Mouse (Mus musculus) 416B (cell line): ENCODE results near the gene Trpm5.

Experiments
- DNase-seq: peaks from one replicate; pipeline ENCODE4 v3.0.0; 2011; ENCODE audit warnings: low read depth

The Trpm5 gene

DNA sequence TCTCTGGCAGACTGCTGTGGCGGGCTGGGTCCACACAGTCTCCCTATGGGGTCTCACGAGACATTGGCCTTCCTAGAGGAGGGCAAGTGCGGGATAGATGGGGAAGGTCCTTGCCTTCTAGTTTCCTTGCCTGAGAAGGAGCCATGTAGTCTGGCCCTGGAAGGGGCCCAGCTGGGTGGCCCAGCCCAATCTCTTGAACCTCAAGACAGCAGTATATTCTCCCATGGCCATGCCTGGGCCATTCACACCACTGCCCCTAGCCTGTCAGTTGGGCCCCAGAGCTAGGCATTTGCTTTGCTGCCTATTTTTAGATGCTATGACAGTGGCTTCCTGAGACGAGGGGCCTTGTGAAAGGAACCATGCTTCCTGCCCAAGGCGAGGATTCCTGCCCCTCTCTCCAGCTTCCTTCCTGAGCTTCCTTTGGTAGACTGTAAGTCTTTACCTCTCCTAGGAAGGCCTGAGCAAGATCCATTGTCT is 36.2 kb downstream of the Trpm5 start:
- peak; percentile 69 for DNase-seq

GRCm38 (mm10) chr7:143057667-143058220 is 36.7 kb downstream of the Trpm5 start:
- no peak for DNase-seq

- DNase-seq: peak; percentile 72
These were observed 37.4 kb downstream of the Trpm5 start for GRCm38 (mm10) chr7:143057023-143057422.

DNA sequence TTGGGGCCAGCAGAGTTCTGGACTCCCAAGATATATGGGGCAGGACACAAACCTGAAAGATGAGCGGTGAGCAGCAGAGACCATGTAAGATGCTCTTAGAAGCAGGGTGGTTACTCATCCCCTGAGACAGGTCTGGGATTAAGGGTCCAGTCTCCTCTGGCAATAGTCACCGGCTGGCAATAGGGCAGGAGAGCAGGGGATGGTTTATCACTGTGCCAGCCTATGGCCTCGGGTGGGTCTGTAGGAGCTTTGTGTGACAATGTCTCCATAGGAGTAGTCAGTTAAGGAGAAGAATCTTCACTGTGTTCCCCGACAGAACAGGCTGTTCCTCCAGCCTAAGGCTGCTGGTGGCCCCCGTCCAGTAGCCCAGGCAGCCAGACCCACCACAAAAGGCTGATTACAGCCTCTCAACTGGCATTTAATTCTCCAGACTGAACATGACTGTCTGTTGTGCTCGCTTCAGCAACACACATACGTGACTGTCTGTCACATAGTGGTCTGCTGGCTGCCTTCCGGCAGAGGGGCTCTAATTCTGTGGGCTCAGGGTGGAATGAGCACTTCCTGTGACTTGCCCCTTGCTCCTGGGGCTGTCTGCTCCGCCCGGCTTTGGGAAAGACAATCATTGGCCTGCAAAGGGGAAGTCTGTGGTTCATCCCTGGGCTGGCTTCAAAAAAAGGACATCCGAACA is 38.8 kb downstream of the Trpm5 start:
- DNase-seq: peak; percentile 72

- DNase-seq: no peak
These were observed 39.4 kb downstream of the Trpm5 start for GRCm38 (mm10) chr7:143055001-143055400.

DNA sequence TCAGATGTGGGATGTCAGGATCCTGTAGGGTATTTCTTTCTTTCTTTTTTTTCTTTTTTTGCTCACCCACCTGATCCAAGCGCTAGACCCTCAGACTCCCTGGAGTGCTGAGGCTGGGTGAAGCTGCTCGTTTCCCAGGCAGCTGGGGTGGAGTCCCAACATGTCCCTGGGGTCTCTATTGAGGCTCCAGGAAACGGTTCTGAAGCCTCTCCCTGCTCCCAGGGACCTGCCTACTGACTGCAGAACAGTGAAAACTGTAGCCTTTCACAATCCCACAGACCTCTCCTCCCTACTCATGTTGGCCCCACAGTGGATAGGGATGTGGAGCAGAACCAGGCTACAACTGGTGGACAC is 39.9 kb downstream of the Trpm5 start:
- DNase-seq: no peak

DNA sequence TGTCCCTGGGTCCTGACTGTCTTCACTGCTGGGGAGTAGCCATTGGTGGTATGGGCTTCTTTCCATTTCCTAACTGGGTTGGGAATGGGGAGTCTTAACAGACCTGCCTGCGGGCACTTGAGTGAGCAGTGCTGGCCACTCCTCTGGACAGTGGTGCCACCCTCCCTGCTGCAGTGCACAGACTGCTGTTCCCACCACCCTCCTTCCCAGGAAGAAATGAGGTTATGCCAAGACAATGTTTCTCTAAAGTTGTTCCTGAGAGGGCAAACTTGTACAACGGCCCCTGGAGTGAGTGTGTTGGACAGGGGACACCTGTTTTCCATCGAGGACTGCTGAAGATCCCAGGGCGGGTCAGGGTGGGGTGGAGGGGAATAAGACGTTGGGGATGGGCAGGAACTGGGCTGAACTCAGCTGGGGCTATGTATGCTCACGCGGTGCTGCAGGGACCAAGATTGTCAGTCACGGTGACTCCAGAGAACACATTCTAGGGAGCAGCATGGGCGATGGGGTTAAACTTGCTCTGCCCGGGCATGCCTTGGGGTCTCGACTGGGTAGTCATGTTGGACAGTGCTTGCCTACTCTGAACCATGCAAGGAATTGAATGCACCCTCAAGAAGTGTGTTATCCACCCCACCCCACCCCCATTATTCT is 40.4 kb downstream of the Trpm5 start:
- no peak for DNase-seq

GRCm38 (mm10) chr7:143053008-143053899 is 41.2 kb downstream of the Trpm5 start:
- DNase-seq: peak; percentile 66

DNA sequence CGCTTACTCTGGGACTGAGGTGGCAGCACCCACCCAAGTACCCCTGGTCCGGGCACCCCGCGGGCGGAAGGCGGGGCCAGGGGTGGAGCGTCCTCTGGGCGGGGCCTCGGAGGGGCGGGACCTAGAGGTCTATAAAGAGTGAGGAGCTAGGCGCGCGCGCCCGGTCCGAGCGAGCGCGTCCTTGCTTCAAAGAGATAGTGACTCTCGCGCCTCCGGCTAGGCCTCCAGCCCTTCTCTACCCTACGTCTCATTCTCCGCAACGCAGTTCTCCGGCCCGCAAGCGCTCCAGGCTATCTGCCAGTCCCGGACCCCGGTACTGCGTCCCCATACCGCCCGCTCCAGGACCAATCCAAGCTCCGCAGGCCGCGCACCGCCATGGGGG is 41.8 kb downstream of the Trpm5 start, which contains the start of gene Cd81:
TSS of gene Cd81 (plus strand) at position 114 of the 382 bp plus-strand sequence.
- DNase-seq: peak; percentile 84

GRCm38 (mm10) chr7:143051316-143051715 is 43.1 kb downstream of the Trpm5 start:
- DNase-seq: no peak

DNA sequence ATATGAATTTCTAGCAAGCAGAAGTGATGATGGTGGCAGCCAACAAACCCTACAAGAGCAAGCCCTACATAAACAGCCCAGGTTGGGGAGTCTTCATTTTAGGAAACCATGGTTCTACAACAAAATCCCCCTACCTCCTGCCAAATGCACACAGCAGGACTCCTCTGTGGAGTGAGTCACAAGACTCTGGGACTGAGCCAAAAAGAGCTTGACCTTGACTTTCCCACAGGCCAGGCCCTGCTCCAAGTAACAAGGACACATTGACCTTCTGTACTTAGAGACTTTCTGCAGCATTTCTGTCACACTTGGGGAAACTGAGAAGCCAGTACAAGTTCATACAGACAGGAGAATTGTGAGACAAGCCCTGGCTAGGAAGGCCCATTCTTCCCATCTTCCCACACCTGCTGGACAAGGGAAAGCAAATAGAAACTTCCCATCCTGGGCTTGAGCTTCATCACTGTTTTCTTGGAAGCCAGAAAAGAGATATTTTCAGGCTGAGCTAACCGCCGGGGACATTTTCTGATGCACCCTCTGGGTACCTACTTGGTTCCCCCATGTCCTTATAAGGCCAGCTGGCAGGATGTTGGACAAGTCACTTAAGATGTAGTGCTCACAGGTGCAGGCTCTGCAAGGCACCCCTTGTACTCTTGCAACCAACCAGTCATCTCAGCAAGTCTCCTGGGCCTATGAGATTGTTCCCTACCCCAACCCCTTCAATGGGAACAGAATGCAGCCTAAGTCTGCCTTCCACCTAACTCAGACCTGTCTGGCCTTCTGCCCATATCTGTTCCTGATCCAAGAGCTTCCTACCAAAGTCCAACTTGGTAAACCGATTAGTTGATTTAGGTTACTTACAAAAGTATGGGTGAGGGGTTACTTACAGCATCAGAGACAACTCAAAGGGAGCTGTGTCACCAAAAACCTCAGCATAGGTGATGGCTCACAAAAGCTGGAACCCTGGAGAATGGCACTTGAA is 44.3 kb downstream of the Trpm5 start:
- peak; percentile 65 for DNase-seq

DNA sequence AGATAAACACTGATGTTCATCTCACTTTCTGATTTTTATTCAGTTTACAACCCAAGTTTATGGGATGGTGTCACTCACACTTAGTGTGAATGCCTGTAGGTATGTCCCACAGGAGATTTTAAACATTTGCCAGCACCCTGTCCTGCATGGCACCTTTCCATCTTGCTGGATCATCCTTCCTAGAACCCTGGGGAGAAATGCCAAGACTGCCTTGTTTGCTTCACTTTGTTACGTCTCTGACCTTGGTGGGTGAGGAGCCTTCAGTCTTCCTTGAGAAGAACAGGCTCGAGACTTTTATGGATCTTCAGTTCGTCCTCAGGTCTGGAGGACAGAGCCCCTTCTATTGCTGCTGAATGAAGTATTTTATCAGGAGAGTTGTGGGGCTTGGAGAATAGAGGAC is 45.1 kb downstream of the Trpm5 start:
- DNase-seq: no peak

DNA sequence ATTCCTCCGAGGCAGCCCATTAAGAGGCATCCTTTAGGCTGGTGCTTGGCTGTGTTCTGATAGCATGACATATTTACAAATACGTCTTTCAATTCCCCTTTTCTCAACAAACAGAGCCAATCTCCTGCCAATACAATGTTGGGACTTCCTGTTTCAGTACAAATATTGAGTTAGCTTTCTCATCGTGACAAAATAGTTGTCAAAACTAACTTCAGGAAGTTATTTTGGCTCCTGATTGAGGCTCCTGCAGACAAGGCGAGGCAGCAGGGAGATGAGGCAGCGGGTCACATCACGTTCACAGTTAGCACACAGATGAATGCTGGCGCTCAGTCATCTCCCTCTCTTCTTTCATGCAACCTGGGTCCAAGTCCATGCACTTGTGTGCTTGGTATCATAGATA is 48.1 kb downstream of the Trpm5 start:
- no peak for DNase-seq

DNA sequence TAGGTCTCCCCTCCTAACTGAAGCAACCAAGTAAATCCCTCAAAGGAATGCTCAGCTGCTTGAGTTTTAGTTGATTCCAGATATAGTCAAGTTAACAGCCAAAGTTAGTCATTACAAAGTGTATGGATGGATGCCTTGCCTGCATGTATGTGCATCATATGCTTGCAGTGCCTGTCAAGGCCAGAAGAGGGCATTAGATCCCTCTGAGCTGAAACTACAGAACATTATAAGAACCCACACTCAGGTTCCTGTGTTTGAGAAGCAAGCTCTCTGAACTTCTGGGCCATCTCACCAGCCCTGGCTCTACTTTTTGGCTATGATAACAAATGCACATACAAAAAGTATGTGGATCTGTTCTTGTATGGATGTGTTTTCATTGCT is 49.6 kb downstream of the Trpm5 start:
- DNase-seq: peak; percentile 50

DNA sequence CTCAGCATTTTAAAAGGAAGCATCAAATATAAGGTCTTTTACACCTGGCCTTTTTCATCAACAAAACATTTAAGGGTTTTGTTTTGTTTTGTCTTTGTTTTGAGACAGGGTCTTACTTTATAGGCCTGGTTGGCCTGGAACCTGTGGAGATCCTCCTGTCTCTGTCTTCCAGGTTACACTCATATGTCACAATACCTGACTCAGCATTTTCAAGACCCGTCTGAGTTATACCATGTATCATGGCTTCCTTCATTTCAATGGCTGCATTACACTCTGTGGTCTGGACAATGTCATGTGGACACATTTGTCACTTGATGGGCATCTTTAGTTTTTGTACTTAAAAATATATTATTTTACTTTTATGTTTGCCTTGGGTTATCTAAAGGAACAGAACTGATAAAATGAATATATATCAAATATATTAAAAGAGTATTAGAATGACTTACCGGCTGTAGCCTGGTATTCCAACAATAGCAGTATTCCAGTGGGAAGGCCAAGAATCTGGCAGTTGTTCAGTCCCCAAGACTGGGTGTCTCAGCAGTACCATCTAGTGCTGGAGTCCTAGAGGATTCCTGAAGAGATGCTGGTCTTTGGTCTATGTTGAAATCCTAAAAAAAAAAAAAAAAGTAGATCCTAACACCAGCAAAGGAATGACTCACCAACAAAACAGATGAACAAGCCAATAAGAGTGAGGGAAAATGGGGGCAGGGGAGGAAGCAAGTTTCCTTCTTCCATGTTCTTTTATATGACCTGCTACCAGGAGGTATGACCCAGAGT is 50.2 kb downstream of the Trpm5 start:
- DNase-seq: no peak

DNA sequence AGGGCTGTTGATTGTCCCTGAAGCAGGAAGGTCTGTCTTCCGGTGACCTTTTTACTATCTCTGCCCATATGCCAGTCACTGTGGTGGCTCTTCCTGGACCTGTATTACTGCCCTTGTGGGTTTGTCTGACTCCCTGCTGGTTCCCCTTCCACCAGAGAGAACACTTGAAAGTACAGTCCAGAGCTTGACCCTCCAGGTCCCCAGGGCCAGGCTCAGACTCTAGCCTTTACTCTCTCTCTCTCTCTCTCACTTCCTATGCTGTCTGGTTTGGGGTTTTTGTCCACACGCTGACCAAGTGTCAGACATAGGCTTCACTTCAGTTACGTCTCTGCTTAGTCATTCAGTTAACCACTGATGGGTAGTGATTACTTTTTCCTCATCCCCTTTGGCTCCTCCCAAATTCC is 51.5 kb downstream of the Trpm5 start:
- DNase-seq: peak; percentile 97

GRCm38 (mm10) chr7:143042089-143042488 is 52.4 kb downstream of the Trpm5 start:
- DNase-seq: no peak

DNA sequence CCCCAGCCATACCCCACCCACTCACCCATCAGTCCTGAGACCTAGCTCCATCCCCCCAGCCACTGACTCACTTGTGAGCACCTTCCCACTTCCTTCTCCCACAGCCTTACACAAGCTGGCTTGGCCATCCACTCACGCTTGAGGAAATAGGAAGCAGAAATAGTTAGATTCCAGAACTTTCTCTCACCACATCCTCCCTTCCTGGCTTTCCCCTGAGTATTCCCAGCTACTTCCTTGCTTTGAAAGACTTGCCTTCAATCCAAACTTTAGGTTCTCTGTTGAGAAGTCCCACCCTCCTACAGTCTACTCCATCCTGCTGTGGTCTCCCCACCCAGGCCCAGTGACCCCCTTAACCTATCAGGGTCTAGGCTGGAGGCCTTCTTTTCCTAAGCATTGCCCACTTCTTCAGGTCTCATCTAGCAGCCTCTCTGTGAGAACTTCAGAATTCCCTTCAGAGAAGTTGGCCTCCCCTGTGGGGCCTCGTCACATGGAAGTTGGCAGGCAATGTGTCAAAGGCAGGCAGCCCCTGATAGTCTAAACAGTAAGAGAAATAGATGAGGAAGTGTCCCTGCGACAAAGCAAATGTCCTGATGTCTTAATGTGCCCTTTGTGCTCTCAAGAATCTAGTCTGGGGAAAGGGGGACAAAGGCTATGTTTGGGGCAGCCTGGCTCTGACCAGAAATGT is 53.2 kb downstream of the Trpm5 start:
- DNase-seq: no peak

- DNase-seq: no peak
These were observed 53.9 kb downstream of the Trpm5 start for GRCm38 (mm10) chr7:143040561-143040960.
